Mouse (Mus musculus) embryonic facial prominence, embryonic 15.5 days (tissue): ENCODE measurements around the gene Acy3. TPM values are rescaled to one million over a fixed set of nuclear protein-coding genes. Genes with fewer than 3 reads are reported as not detected.
A peak's percentile ranks its signal among the peaks of the same experiment; 100 is the strongest.

Source experiments
- ATAC-seq: fragments of 200-750 bp; cut with Nextera tagmentation; 2 replicates; pipeline ENCODE4 v1.8.0; 2017; ENCODE audit warnings: low read depth, moderate TSS enrichment; ENCODE audit not compliant: insufficient number of reproducible peaks, low FRiP score, low TSS enrichment
- H3K27ac ChIP-seq: fragments of 300-500 bp; sonication (generic); replicated peaks from 2 replicates; pipeline ENCODE4 v1.5.1; 2015; ENCODE audit warnings: mild to moderate bottlenecking, inconsistent platforms
- H3K27me3 ChIP-seq: fragments of 300-500 bp; sonication (generic); 2 replicates; pipeline ENCODE4 v1.6.1; 2015; ENCODE audit warnings: inconsistent platforms
- H3K36me3 ChIP-seq: fragments of 300-500 bp; sonication (generic); 2 replicates; pipeline ENCODE4 v1.6.1; 2015; ENCODE audit warnings: mild to moderate bottlenecking, inconsistent platforms
- H3K4me1 ChIP-seq: fragments of 300-500 bp; sonication (generic); 2 replicates; pipeline ENCODE4 v1.6.1; 2015; ENCODE audit warnings: inconsistent platforms
- H3K4me2 ChIP-seq: fragments of 300-500 bp; sonication (generic); replicated peaks from 2 replicates; pipeline ENCODE4 v1.6.1; 2015; ENCODE audit warnings: mild to moderate bottlenecking, inconsistent platforms
- H3K4me3 ChIP-seq: fragments of 300-500 bp; sonication (generic); replicated peaks from 2 replicates; pipeline ENCODE4 v1.5.1; 2015; ENCODE audit warnings: mild to moderate bottlenecking, inconsistent platforms
- H3K9ac ChIP-seq: fragments of 300-500 bp; sonication (generic); 2 replicates; pipeline ENCODE4 v1.6.1; 2015; ENCODE audit warnings: inconsistent platforms
- H3K9me3 ChIP-seq: fragments of 300-500 bp; sonication (generic); replicated peaks from 2 replicates; pipeline ENCODE4 v1.6.1; 2016; ENCODE audit warnings: inconsistent platforms
- WGBS: fragments of 180-500 bp; shearing (Covaris S2); methylation state at CpG from one replicate; pipeline ENCODE4 v1.1.7; 2015; 5-methylcytosine and 5-hydroxymethylcytosine counted together
- polyA plus RNA-seq: library from polyadenylated mRNA; unstranded; fragments of >200 nt; fragmentation: Nextera tagmentation; extraction: Ambion mirVana; gene quantifications from 2 replicates; pipeline ENCODE4 v1.2.1, GENCODE M21; 2015

The Acy3 gene
- polyA plus RNA-seq = 5.5 and 6.0 TPM in 2 replicates

- Histone ChIP-seq H3K27me3 (no peaks in the 10 kb centered on the region), H3K36me3 (no peaks in the 10 kb centered on the region), H3K4me2 (peak within 1 kb of the TSS; percentile 26), H3K4me1 (peaks cover 16% of the 10 kb centered on the region), H3K9ac (no peak within 1 kb of the TSS), H3K4me3 (no peak within 1 kb of the TSS; the same call in 1 of the 2 replicates), H3K9me3 (no peaks in the 10 kb centered on the region), H3K27ac (peak within 1 kb of the TSS; percentile 24; the same call in 1 of the 2 replicates)
- no peak for ATAC-seq
- WGBS = 9% methylated on average over 8 of the region's 8 CpGs
Observed at GRCm38 (mm10) chr19:3986334-3986733, at the start of gene Acy3. Acy3 (plus strand) TSS chr19:3986570.

GRCm38 (mm10) chr19:3942315-3942714, 44.1 kb upstream of the Acy3 start:
- Histone ChIP-seq H3K4me1 (peaks cover 3% of the 10 kb centered on the region; the same call in 1 of the 2 replicates), H3K4me2 (no peak overlapping the region), H3K36me3 (no peaks in the 10 kb centered on the region), H3K9ac (no peak overlapping the region), H3K4me3 (no peak overlapping the region), H3K27me3 (no peaks in the 10 kb centered on the region), H3K9me3 (no peaks in the 10 kb centered on the region), H3K27ac (no peak overlapping the region)
- ATAC-seq = no peak
- WGBS = 91% methylated on average over 7 of the region's 7 CpGs

DNA sequence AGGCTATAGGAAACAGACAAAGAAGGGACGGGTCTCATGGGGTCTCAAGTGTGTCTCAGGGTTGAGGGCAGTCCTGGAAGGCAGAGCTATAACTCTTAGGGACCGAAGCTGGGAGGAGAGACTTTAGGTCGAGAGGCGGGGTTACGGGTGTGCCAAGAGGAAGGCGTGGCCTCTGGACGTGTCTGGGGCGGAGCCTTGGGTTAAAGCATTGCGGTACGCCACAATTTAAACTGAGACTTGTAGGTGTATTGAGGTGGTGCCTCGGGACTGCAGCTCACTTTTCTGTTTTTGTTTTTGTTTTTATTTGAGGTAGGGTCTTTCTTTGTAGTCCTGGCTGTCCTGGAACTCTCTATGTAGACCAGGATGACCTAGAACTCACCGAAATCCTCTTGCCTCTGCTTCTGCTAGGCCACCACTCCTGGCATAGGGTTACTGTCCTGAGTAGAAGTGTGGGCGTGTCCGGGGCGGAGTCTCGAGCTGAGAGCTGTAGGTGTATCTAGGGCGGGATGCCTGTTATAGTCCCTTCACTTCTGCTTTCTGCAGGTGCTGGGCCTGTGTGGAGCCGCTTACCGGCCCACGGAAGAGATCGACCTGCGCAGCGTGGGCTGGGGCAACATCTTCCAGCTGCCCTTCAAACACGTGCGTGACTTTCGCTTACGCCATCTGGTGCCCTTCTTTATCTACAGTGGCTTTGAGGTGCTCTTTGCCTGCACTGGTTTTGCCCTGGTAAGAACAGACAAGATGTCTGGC, 43.2 kb upstream of the Acy3 start:
- no peaks in the 10 kb centered on the region for H3K9me3 ChIP-seq
- 22% methylated on average over 27 of the region's 27 CpGs for WGBS
- H3K27me3 ChIP-seq = no peaks in the 10 kb centered on the region
- H3K36me3 ChIP-seq = no peaks in the 10 kb centered on the region
- H3K4me1 ChIP-seq = peaks cover 3% of the 10 kb centered on the region; the same call in 1 of the 2 replicates
- no peak for ATAC-seq
- H3K4me2 ChIP-seq = peak overlapping the region; percentile 31; the same call in 1 of the 2 replicates
- no peak overlapping the region for H3K27ac ChIP-seq
- H3K9ac ChIP-seq = no peak overlapping the region
- H3K4me3 ChIP-seq = no peak overlapping the region

- Histone ChIP-seq H3K4me3 (no peak overlapping the region), H3K4me1 (peaks cover 3% of the 10 kb centered on the region; the same call in 1 of the 2 replicates), H3K9ac (no peak overlapping the region), H3K36me3 (no peaks in the 10 kb centered on the region), H3K9me3 (no peaks in the 10 kb centered on the region), H3K27ac (no peak overlapping the region), H3K27me3 (no peaks in the 10 kb centered on the region), H3K4me2 (no peak overlapping the region)
- WGBS = 25% methylated on average over 10 of the region's 10 CpGs
- ATAC-seq = no peak
Observed at GRCm38 (mm10) chr19:3945872-3946564, 40.4 kb upstream of the Acy3 start.

DNA sequence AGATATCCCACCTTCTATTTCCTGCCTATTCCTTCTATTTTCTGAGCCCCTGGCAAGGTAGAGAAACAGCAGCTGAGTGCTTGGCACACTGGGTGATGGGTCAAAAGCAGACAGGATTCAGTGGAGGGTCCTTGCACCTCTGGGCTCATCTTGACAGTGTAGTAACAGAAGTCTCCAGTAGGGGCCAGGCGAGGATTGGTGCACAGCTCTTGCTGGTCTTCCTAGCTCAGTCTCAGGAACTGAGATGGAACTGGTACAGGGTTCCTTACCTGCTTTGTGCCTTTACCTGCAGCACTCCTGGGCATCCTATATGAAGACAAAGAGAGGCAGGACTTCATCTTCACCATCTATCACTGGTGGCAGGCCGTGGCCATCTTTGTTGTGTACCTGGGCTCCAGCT, 39.7 kb upstream of the Acy3 start:
- H3K27me3 ChIP-seq = no peaks in the 10 kb centered on the region
- no peak overlapping the region for H3K4me2 ChIP-seq
- H3K27ac ChIP-seq = no peak overlapping the region
- no peaks in the 10 kb centered on the region for H3K36me3 ChIP-seq
- H3K4me3 ChIP-seq = no peak overlapping the region
- no peak for ATAC-seq
- WGBS = 18% methylated on average over 2 of the region's 2 CpGs
- no peaks in the 10 kb centered on the region for H3K9me3 ChIP-seq
- H3K9ac ChIP-seq = no peak overlapping the region
- H3K4me1 ChIP-seq = peaks cover 3% of the 10 kb centered on the region; the same call in 1 of the 2 replicates

GRCm38 (mm10) chr19:3947813-3948212, 38.6 kb upstream of the Acy3 start:
- Histone ChIP-seq H3K9me3 (no peaks in the 10 kb centered on the region), H3K27me3 (no peaks in the 10 kb centered on the region), H3K27ac (no peak overlapping the region), H3K9ac (no peak overlapping the region), H3K4me1 (peaks cover 3% of the 10 kb centered on the region; the same call in 1 of the 2 replicates), H3K4me3 (no peak overlapping the region), H3K36me3 (no peaks in the 10 kb centered on the region), H3K4me2 (no peak overlapping the region)
- ATAC-seq = no peak
- 75% methylated on average over 3 of the region's 3 CpGs for WGBS

GRCm38 (mm10) chr19:3948546-3948945, 37.8 kb upstream of the Acy3 start:
- ATAC-seq = no peak
- Histone ChIP-seq H3K9me3 (no peaks in the 10 kb centered on the region), H3K4me1 (no peaks in the 10 kb centered on the region), H3K27me3 (no peaks in the 10 kb centered on the region), H3K4me2 (no peak overlapping the region), H3K27ac (no peak overlapping the region), H3K36me3 (no peaks in the 10 kb centered on the region), H3K9ac (no peak overlapping the region), H3K4me3 (no peak overlapping the region)
- WGBS = 66% methylated on average over 14 of the region's 14 CpGs

DNA sequence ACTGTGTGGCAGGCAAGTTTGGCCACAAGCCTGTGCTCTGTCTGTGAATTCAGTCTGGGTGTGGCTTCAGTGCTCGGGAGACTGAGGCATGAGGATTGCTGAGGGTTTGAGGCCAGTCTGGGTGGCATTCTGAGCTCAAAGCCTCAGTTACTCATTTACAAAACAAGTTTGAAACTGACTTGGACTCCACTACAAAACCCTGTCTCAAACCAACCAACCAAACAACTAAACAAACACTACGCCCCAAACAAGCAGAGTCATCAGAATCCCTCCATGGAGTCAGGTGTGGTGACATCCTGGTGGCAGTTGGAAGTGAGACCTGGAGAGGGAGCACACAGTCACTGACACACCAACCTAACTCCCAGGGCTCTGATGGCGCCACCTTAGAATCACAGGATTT, 36.0 kb upstream of the Acy3 start:
- Histone ChIP-seq H3K4me2 (no peak overlapping the region), H3K27me3 (no peaks in the 10 kb centered on the region), H3K9ac (no peak overlapping the region), H3K4me1 (no peaks in the 10 kb centered on the region), H3K9me3 (no peaks in the 10 kb centered on the region), H3K36me3 (no peaks in the 10 kb centered on the region), H3K27ac (no peak overlapping the region), H3K4me3 (no peak overlapping the region)
- WGBS = 79% methylated on average over 3 of the region's 3 CpGs
- no peak for ATAC-seq

- no peaks in the 10 kb centered on the region for H3K9me3 ChIP-seq
- no peak for ATAC-seq
Observed at GRCm38 (mm10) chr19:3951461-3951860, 34.9 kb upstream of the Acy3 start.

GRCm38 (mm10) chr19:3952099-3952498, 34.3 kb upstream of the Acy3 start:
- H3K27me3 ChIP-seq = no peaks in the 10 kb centered on the region
- no peaks in the 10 kb centered on the region for H3K9me3 ChIP-seq
- H3K4me2 ChIP-seq = no peak overlapping the region
- H3K4me3 ChIP-seq = no peak overlapping the region
- 46% methylated on average over 1 of the region's 1 CpGs for WGBS
- no peak for ATAC-seq
- no peaks in the 10 kb centered on the region for H3K36me3 ChIP-seq
- no peaks in the 10 kb centered on the region for H3K4me1 ChIP-seq
- no peak overlapping the region for H3K9ac ChIP-seq
- no peak overlapping the region for H3K27ac ChIP-seq

More at GRCm38 (mm10) chr19:3951461-3951860, 34.9 kb upstream of the Acy3 start:
- Histone ChIP-seq H3K4me2 (no peak overlapping the region), H3K4me3 (no peak overlapping the region), H3K36me3 (no peaks in the 10 kb centered on the region), H3K9ac (no peak overlapping the region), H3K27ac (no peak overlapping the region), H3K27me3 (no peaks in the 10 kb centered on the region), H3K4me1 (no peaks in the 10 kb centered on the region)

DNA sequence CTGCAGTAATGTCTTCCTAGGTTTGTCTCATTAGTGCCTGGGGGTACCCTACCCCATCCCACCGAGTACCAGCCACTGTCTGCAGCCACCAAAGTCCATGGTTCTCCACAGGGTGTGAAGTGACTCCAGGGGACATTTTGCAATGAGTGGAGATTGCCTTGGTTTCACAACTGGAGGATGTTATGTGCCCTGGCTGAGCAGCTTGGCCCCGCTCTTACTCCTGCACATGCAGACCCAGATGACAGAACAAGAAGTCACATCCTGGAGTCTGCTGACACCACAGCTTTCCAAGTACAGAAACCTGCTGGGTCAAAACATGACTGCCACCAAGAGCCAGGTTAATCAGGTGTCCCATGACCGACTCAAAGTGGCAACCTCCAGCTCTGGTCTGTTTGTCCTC, 31.3 kb upstream of the Acy3 start:
- ATAC-seq = no peak
- WGBS = 68% methylated on average over 3 of the region's 3 CpGs
- H3K27ac ChIP-seq = no peak overlapping the region
- no peaks in the 10 kb centered on the region for H3K36me3 ChIP-seq
- no peak overlapping the region for H3K9ac ChIP-seq
- no peak overlapping the region for H3K4me2 ChIP-seq
- no peaks in the 10 kb centered on the region for H3K27me3 ChIP-seq
- H3K4me3 ChIP-seq = no peak overlapping the region
- H3K9me3 ChIP-seq = no peaks in the 10 kb centered on the region
- H3K4me1 ChIP-seq = no peaks in the 10 kb centered on the region
